Mouse (Mus musculus) thymus, postnatal 0 days (tissue): ENCODE data around the gene Gm44502. TPM values are rescaled to one million over a fixed set of nuclear protein-coding genes. Genes with fewer than 3 reads are reported as not detected.
"Not testable (repeated sequence)": the region's sequence is repeated elsewhere in the genome, so short reads cannot be mapped to it uniquely, and the experiment has no call there.

Experiments
- DNase-seq: peaks from one replicate; pipeline ENCODE4 v3.0.0-alpha.2; 2015; ENCODE audit warnings: low spot score
- polyA plus RNA-seq: library from polyadenylated mRNA; unstranded; fragments of >200 nt; fragmentation: Nextera tagmentation; extraction: Ambion mirVana; gene quantifications from 2 replicates; pipeline ENCODE4 v1.2.1, GENCODE M21; 2015

Gene Gm44502
- polyA plus RNA-seq, 1 experiment from 2014 or later = not detected

DNA sequence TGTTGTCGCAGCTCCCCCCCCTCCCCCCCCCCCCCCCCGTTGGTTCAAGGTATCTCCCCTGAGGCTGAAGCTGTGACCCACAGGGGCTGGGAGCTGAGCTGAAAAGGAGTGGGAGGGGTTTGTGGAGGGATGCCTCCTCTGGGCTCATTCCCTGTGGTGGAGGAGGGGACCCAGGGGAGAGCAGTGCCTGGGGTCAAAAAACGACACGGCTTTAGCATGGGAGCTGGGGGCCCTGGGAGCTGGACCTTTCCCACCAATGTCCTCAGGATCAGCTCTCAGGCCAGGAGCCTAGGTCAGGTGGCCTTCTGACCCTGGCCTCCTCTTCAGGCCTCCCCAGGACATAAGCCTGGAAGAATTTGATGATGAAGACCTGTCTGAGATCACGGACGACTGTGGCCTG is 25.4 kb upstream of the Gm44502 start:
- no peak for DNase-seq

DNA sequence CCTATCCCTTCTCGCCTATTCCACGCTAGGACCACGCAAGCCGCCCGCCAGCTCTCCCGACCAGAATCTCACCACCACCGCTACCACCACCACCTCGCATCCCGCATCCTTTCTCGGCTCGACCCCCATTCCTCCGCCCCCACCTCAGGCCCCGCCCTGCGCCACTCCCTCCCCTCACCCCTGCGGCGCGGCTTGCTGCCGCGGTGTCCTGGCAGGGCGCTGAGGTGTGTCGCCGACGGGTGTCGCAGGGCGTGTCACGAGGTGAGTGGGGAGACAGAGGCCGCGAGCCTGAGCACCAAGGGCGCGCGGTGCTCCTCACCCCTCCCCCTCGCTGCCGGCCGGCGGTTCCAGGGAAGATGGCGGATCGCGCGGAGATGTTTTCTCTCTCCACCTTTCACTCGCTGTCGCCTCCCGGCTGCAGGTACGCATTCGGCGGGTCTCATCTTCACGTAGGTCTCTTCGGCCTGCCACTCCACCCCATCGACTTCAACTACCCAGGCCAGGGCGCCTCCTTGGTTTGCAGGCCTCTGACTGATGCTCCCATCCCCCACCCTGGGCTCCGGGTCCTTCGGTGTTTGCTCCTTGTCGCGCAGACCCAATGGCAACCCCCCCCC is 24.5 kb upstream of the Gm44502 start, which contains the start of gene Mapk8ip2:
Gene Mapk8ip2 (plus strand): TSS at position 49 of the 614 bp plus-strand sequence.
- DNase-seq = no peak

DNA sequence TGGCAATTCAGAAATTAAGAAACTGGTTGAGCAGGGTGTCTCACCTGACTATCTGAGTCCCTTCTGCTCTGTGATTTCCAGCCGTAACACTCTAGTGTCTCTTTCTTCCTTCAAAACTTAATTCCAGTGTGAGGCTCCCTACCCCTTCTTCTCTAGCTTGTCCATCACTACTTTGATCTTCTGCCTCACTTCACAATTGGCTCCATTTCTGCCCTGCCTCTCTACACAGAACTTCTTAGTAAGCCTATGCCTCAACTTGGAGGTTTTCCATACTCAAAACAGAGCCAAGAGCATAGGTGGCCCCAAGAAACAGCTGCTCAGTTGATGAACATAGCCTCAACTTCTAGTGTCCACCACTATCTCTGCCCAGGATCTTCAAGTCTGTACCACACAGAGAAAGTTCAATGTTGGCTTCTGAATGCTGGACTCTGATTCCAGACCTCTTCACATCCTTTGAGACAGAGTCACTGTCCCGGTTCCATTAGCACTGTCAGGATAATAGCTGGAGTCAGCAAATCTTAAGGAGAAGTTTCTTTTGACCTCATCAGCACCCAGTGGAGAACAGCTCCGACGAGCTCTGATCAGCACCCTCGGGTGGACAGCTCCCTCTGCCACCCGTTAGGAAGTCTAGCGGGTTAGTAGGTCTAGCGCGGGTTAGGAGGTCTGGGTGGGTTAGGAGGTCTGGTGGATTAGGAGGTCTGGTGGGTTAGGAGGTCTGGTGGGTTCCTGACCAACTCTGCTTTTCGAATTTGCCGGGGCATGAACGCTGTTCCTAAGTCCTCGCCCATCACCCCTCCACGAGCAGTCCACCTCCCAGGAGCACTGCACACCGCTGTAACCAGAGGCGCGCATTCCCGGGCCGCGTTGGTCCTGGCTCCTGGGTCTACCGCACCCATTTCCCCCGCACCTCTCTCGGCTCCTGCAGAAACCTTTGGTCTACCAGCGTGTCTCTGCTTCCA is 23.7 kb upstream of the Gm44502 start:
- peak; percentile 66 for DNase-seq

- DNase-seq = no peak
Measured at GRCm38 (mm10) chr15:89442486-89443070, 13.1 kb upstream of the Gm44502 start.

GRCm38 (mm10) chr15:89435878-89436277 is 6.4 kb upstream of the Gm44502 start:
- DNase-seq = no peak

GRCm38 (mm10) chr15:89434136-89434535 is 4.6 kb upstream of the Gm44502 start:
- no peak for DNase-seq

DNA sequence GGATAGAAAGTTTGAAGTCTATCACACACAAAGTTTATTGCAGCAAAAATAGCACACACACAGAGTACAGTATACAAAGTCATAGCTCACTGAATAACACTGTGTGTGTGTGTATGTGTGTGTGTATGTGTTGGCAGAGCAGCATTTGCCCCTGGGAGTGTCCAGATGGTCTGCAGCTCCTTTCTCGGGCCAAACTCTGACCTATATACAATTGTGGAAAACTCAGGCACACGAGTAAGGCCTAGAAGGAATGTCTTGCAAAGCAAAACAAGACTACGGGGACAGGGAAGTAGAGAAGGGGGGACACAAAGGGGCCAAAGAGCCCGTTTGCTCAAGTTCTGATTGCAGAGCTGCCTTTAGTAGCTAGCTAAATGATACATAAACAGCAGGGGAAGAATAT is 3.5 kb upstream of the Gm44502 start:
- no peak for DNase-seq

GRCm38 (mm10) chr15:89431806-89432205 is 2.3 kb upstream of the Gm44502 start:
- no peak for DNase-seq

GRCm38 (mm10) chr15:89431271-89431670 is 1.8 kb upstream of the Gm44502 start:
- no peak for DNase-seq

GRCm38 (mm10) chr15:89430771-89431170 is 1.3 kb upstream of the Gm44502 start:
- DNase-seq = not testable (repeated sequence)

GRCm38 (mm10) chr15:89430341-89430740 is 845 bp upstream of the Gm44502 start:
- DNase-seq = no peak

- no peak for DNase-seq
Measured at GRCm38 (mm10) chr15:89428821-89429351, 610 bp downstream of the Gm44502 start.

- DNase-seq = no peak
Measured at GRCm38 (mm10) chr15:89428136-89428790, 1.2 kb downstream of the Gm44502 start.

DNA sequence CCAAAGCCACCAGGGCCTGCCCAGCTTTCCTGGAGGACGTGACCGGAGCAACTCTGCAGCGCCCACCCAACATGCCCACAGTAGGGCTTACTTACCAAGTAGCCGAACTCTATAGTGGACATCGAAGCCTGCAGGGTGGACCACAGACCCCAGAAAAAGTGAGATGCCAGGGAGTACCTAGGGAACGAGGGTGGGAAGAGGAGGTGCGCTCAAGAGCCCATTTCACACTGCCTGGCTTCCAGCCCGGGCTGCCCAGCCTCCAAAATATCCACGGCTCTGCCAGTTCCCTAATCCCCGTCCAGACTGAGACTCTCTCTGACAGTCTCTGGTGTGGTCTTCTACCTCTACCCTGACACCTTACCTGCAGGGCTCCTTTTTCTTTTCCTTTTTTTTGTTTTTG is 2.8 kb downstream of the Gm44502 start:
- DNase-seq = no peak

- no peak for DNase-seq
Measured at GRCm38 (mm10) chr15:89425711-89426121, 3.8 kb downstream of the Gm44502 start, which contains the start of gene Cpt1b. Gene Cpt1b (minus strand): TSS chr15:89425863.

GRCm38 (mm10) chr15:89424621-89425020 is 4.9 kb downstream of the Gm44502 start:
- DNase-seq = no peak

DNA sequence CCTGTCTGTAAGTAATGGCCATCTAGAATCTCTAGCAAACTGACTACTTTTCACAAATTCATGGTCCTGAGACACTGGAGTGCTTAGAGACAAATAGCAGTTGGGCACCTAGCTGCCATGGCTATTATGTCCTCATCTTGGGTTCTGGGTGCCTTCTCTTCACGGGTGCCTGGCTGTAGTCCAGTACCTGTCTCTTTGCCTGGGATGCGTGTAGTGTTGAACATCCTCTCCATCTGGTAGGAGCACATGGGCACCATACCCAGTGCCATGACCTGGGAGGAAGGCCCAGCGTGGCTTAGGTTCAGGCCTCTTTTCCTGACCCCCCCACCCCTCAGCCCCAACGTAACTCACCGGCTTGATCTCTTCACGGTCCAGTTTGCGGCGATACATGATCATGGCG is 7.6 kb downstream of the Gm44502 start:
- no peak for DNase-seq

DNA sequence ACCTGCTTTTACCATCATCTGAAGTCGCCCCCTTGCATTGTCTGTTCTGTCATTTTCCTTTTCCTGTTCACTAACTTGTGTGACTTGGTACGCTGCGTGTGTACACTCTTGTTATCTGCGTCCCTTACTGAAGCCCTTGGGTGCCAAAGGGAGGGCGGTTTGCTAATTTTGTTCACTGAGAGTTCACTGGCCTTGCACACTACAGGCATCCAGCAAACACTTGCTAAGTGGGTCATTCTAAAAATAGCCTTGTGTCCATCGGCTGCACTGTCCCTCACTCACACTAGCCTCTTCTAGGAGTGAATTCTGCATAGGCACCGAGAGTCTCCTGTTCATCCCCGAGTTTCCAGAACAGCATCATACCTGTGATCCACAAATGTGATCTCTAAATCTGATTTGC is 14.2 kb downstream of the Gm44502 start:
- DNase-seq = no peak

DNA sequence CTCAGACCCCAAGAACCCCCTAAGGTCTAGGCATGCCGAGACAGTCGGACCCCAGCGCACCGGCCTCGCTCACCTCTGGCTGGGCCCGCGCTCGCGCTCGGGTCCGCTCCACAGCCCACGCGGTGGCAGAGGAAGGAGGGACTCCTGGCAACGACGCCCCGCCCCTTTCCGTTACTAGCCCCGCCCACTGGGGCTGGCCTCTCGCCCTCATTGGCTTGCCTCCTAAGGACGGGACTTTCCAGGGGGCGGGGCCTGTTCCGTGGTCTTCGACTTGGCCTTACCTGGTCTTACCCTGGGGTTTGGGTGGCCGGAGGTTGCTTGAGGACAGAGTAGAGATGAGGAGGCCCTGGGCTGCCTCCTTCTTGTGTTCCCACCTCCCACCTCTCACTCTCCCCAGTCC is 19.4 kb downstream of the Gm44502 start, which contains the start of gene Syce3:
Gene Syce3 (minus strand): TSS at position 386 of the 400 bp plus-strand sequence.
- DNase-seq = no peak

GRCm38 (mm10) chr15:89406691-89407090 is 22.8 kb downstream of the Gm44502 start:
- no peak for DNase-seq
